Mouse (Mus musculus) splenic B cell, adult 2 months (primary cell): ENCODE data around the gene Npcd.

Experiments
- DNase-seq: peaks from one replicate; pipeline ENCODE4 v3.0.0-alpha.2; 2011; ENCODE audit warnings: low read depth, low spot score
- H3K27me3 ChIP-seq: 2 replicates; pipeline ENCODE4 v1.6.1; 2012; ENCODE audit warnings: mild to moderate bottlenecking, low read length, moderate library complexity, mixed read lengths; ENCODE audit not compliant: control insufficient read depth, poor library complexity, insufficient read depth, severe bottlenecking
- H3K36me3 ChIP-seq: 2 replicates; pipeline ENCODE4 v1.6.1; 2012; ENCODE audit warnings: mild to moderate bottlenecking, low read length, moderate library complexity, mixed read lengths; ENCODE audit not compliant: control insufficient read depth, poor library complexity, insufficient read depth, severe bottlenecking

Npcd gene

GRCm38 (mm10) chr15:79775662-79776061, 58.4 kb downstream of the Npcd start:
- Histone ChIP-seq H3K36me3 (no peaks in the 10 kb centered on the region), H3K27me3 (no peaks in the 10 kb centered on the region)
- DNase-seq, result no peak

DNA sequence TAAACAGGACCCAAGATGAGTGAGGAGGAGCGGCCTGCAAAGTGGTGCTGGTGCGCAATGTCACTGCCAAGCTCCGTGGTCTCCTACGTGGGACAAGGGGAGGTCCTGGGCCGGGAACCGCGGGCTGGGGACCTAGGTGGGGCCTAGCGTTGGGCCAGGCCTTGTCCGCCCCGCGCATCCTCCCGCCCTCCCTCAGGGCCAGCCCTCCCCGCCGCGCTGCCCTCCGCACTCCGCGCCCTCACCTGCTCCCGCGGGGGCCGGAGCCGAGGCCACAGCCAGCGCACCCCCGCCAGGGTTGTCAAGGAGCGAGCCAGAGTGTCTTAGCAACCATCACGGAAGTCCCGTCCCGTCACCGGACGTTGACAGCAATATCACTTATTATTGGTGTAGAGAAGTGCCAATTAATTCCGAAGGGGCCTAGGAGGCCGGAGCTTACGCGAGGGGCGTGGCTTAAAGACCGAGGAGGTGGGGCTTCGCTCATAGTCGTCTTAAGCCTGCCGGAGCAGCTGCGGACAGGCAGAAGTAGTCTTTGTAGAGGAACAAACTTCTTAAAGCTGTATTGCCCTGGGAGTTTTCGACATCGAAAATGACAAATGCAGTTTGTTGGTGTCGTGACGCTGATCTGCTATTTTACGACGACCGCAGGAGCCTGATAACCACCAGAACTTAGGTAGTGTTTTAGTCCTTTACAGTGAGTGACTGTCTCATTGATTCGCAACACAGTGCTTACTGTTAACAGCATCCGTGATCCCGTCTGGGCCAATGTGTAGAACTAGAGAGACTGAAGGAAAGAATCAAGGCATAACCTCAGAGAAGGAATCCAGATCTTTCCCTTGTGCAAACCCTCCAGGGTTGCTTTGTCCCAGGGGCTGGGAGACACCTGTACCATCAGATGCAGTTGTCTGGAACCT, 59.7 kb downstream of the Npcd start:
- peak; percentile 99 for DNase-seq
- H3K27me3 ChIP-seq, result no peaks in the 10 kb centered on the region
- H3K36me3 ChIP-seq, result no peaks in the 10 kb centered on the region

GRCm38 (mm10) chr15:79770629-79771240, 63.3 kb downstream of the Npcd start:
- no peak for DNase-seq
- H3K27me3 ChIP-seq, result no peaks in the 10 kb centered on the region
- no peaks in the 10 kb centered on the region for H3K36me3 ChIP-seq

GRCm38 (mm10) chr15:79768302-79768701, 65.7 kb downstream of the Npcd start:
- Histone ChIP-seq H3K27me3 (no peaks in the 10 kb centered on the region), H3K36me3 (no peaks in the 10 kb centered on the region)
- no peak for DNase-seq

DNA sequence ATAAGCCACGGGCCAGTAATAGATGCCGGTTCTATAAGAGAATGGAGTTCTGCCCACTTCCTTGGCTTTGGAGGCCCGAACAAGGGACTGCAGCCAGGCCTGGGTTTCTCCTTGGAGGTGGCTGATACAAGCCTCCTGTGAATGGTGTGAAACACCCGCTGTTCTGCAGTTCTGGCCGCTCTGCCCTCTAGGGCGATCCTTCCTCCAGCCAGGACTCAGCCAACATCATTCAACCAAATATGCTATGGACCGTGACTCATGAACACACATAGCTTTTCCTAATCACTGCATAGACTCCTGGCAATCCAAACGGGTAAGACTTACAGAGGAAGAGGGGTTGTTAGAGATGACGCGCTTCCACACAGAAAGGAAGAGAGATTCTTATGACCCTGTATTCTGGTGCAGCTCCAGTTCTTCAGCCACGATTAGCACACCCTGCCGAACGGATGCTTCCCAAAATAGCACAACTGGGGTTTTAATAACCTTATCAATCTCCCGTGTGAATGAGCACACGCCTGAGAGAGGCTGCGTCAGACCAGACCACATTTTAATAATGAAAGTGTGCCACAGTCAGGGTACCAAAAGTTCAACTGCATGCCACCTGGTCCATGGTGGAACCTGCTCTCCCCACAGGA, 66.6 kb downstream of the Npcd start:
- no peaks in the 10 kb centered on the region for H3K27me3 ChIP-seq

GRCm38 (mm10) chr15:79766586-79767071, 67.4 kb downstream of the Npcd start:
- H3K36me3 ChIP-seq, result peaks cover 1% of the 10 kb centered on the region

More for the DNA sequence above, 66.6 kb downstream of the Npcd start:
- no peak for DNase-seq
- H3K36me3 ChIP-seq, result no peaks in the 10 kb centered on the region

GRCm38 (mm10) chr15:79766168-79766567, 67.9 kb downstream of the Npcd start:
- DNase-seq, result no peak
- Histone ChIP-seq H3K27me3 (no peaks in the 10 kb centered on the region), H3K36me3 (peaks cover 1% of the 10 kb centered on the region)

More at GRCm38 (mm10) chr15:79766586-79767071, 67.4 kb downstream of the Npcd start:
- DNase-seq, result no peak
- H3K27me3 ChIP-seq, result no peaks in the 10 kb centered on the region

DNA sequence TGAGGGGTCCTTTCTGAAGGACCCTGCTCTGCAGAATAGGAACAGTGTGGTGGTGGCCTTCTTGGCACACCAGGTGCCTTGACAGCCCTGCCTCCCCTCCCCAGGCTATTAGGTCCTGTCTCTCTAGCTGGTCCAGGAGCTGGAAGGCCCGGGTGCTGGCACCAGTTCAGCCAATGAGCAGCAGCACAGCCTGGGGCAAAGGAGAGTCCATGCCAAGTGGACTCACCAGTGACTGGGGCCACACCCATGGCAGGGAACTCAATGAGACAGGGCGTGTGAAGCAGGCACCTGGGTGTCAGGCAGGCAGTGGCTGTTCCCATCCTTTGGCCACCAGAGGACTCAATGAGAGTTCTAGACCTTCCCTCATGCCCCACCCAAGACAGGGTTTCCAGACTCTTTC, 68.7 kb downstream of the Npcd start:
- DNase-seq, result no peak
- H3K36me3 ChIP-seq, result peaks cover 1% of the 10 kb centered on the region

GRCm38 (mm10) chr15:79764539-79765267, 69.3 kb downstream of the Npcd start:
- H3K27me3 ChIP-seq, result no peaks in the 10 kb centered on the region
- DNase-seq, result no peak
- H3K36me3 ChIP-seq, result peaks cover 1% of the 10 kb centered on the region

More for the DNA sequence above, 68.7 kb downstream of the Npcd start:
- no peaks in the 10 kb centered on the region for H3K27me3 ChIP-seq

- no peaks in the 10 kb centered on the region for H3K27me3 ChIP-seq
- DNase-seq, result no peak
- peaks cover 1% of the 10 kb centered on the region for H3K36me3 ChIP-seq
Observed at GRCm38 (mm10) chr15:79763601-79764246, 70.3 kb downstream of the Npcd start.

DNA sequence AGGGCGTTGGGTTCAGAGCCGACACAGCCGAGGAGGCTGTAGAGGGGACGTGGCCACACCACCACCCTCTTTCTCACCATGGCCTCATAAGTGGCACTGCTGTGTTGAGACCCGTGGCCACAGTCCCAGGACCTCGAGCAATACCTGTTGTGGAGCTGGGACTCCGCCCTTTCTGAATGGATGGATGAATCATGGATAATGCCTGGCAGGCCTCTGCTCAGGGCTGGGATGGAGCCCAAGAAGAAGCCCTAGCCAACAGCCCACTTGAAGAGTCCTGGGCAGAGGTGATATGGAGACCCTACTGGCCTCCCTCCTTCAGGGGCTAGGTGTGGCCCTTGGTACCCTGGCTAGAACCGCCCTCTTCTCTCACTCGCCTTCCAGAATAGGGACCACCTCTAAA, 71.0 kb downstream of the Npcd start:
- Histone ChIP-seq H3K27me3 (no peaks in the 10 kb centered on the region), H3K36me3 (peaks cover 1% of the 10 kb centered on the region)
- DNase-seq, result no peak

- no peak for DNase-seq
- Histone ChIP-seq H3K36me3 (peaks cover 1% of the 10 kb centered on the region), H3K27me3 (no peaks in the 10 kb centered on the region)
Observed at GRCm38 (mm10) chr15:79760956-79761355, 73.1 kb downstream of the Npcd start.

DNA sequence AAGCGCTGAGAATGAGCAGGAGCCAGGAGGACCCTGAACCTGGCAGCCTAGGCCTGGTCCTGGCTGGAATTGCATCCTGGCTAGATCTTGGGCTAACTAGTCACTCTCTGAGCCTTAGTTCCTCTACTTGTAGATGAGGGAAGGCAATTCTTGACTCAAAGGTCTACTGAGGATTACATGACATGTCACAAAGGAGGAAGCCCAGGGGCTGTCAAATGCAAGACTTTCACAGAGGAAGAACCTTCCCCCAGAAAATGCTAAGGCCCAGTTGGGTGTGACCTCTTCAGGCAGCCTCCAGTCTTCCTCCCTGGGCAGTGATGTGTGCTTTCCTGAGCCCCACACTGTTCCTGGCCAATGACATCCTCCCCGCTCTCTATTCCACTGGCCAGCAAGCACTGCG, 76.9 kb downstream of the Npcd start:
- Histone ChIP-seq H3K27me3 (no peaks in the 10 kb centered on the region), H3K36me3 (peaks cover under 1% of the 10 kb centered on the region; the same call in 1 of the 2 replicates)
- peak; percentile 22 for DNase-seq
